Mouse (Mus musculus) small intestine, adult 2 months (tissue): Measurements from ENCODE around the gene Higd1a. TPM values are rescaled to one million over a fixed set of nuclear protein-coding genes. Genes with fewer than 3 reads are reported as not detected.

Source experiments
- H3K27ac ChIP-seq: fragments of 200-500 bp; 2 replicates; pipeline ENCODE4 v1.5.1; 2012; ENCODE audit warnings: low read depth, low read length, control low read depth, inconsistent platforms; ENCODE audit not compliant: insufficient read depth
- H3K27me3 ChIP-seq: fragments of 200-500 bp; 2 replicates; pipeline ENCODE4 v1.6.1; 2012; ENCODE audit warnings: mild to moderate bottlenecking, moderate library complexity, low read length, inconsistent platforms; ENCODE audit not compliant: control insufficient read depth, insufficient read depth
- H3K36me3 ChIP-seq: fragments of 200-500 bp; 2 replicates; pipeline ENCODE4 v1.6.1; 2012; ENCODE audit warnings: mild to moderate bottlenecking, low read length, control low read depth, inconsistent platforms; ENCODE audit not compliant: control insufficient read depth, insufficient read depth
- H3K4me1 ChIP-seq: fragments of 200-500 bp; 2 replicates; pipeline ENCODE4 v1.6.1; 2012; ENCODE audit warnings: low read length, inconsistent platforms, mixed read lengths; ENCODE audit not compliant: control insufficient read depth, insufficient read depth, insufficient read length
- H3K4me3 ChIP-seq: fragments of 200-500 bp; 2 replicates; pipeline ENCODE4 v1.5.1; 2012; ENCODE audit warnings: low read depth, mild to moderate bottlenecking, control low read depth, inconsistent platforms, low read length, moderate library complexity
- CTCF ChIP-seq: fragments of 200-500 bp; IDR thresholded peaks from 2 replicates; pipeline ENCODE4 v1.5.1; 2012; ENCODE audit warnings: low read depth, mild to moderate bottlenecking, control low read depth, inconsistent platforms, low read length, moderate library complexity, mixed read lengths; ENCODE audit not compliant: insufficient replicate concordance, insufficient read length; ENCODE audit errors: extremely low read depth
- POLR2A ChIP-seq: fragments of 200-500 bp; IDR thresholded peaks from 2 replicates; pipeline ENCODE4 v1.6.1; 2012; ENCODE audit warnings: low read depth, mild to moderate bottlenecking, control low read depth, inconsistent platforms, low read length, moderate library complexity
- WGBS: fragments of 180-500 bp; shearing (Covaris S2); methylation state at CpG from one replicate; pipeline ENCODE4 v1.1.7; 2018; 5-methylcytosine and 5-hydroxymethylcytosine counted together
- polyA plus RNA-seq: library from polyadenylated mRNA; depleted of rRNA; stranded (reverse); fragments of >200 nt; gene quantifications from 2 replicates; pipeline ENCODE4 v1.2.3, GENCODE M21; 2012

Gene Higd1a
- polyA plus RNA-seq, 1 experiment, result 11.4 TPM

- no peak overlapping the region for H3K4me3 ChIP-seq
- H3K4me1 ChIP-seq, result no peaks in the 10 kb centered on the region
- no peaks in the 10 kb centered on the region for H3K27me3 ChIP-seq
- no peak overlapping the region for H3K27ac ChIP-seq
- H3K36me3 ChIP-seq, result no peaks in the 10 kb centered on the region
- TF ChIP-seq POLR2A (no peak), CTCF (no peak)
- 72% methylated on average over 5 of the region's 5 CpGs for WGBS
Observed at GRCm38 (mm10) chr9:121901710-121902700, 43.8 kb upstream of the Higd1a start.

DNA sequence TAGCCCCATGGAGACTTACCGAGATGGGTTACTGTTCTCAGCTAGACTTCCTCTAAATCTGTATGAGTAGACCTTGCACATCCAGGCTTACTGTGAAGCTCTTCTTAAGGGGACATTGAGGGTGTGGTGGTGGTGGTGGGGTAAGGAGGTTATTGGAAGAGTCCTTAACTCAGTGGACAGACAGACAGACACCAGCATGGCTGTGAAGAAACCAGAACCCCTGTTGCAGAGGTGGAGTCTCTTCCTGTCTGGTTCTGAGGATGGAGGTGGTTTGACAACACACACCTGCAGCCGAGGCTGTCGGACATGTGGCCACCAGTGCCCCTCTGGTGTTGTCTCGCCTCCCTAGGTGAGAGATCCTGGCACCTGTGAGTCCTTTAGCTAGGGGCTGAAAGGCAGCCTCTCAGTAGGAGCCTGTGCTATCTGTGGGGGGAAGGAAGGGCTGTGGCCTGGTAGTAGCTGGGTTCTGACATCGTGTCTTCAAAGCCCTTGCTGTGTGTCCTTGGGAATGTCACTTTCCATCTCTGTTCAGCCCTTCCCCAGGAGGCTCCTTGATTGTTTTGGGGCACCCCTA lies 42.2 kb upstream of the Higd1a start:
- WGBS, result 81% methylated on average over 5 of the region's 5 CpGs
- no peaks in the 10 kb centered on the region for H3K4me1 ChIP-seq
- H3K27me3 ChIP-seq, result no peaks in the 10 kb centered on the region
- no peak overlapping the region for H3K4me3 ChIP-seq
- TF ChIP-seq POLR2A, result no peak
- TF ChIP-seq CTCF, result no peak
- no peak overlapping the region for H3K27ac ChIP-seq
- H3K36me3 ChIP-seq, result no peaks in the 10 kb centered on the region

DNA sequence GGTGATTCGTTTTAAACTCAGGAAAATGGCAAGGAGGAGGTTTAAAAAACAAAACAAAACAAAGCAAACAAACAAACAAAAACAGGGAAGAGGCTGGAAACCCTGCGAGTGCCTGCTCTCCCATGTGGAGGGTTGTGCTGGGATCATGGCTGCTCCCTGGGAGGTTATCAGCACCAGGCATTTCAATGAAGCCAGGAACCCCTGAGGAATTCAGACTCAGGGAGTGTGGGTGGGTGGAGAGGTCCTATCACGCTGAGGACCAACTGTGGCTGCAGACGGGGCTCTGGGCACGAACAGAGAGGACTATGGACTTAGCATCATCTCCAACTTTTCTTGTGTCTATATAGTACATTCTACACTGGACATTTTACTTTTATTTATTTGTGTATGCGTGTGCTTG lies 41.1 kb upstream of the Higd1a start:
- Histone ChIP-seq H3K36me3 (no peaks in the 10 kb centered on the region), H3K4me1 (no peaks in the 10 kb centered on the region), H3K4me3 (no peak overlapping the region), H3K27ac (no peak overlapping the region), H3K27me3 (no peaks in the 10 kb centered on the region)
- TF ChIP-seq POLR2A (no peak), CTCF (no peak)
- WGBS, result 42% methylated on average over 6 of the region's 6 CpGs

GRCm38 (mm10) chr9:121898245-121898644 lies 40.1 kb upstream of the Higd1a start, which contains the start of gene Ackr2:
Gene Ackr2, plus strand, starts transcription at chr9:121898355.
- no peak for TF ChIP-seq POLR2A
- no peak for TF ChIP-seq CTCF
- Histone ChIP-seq H3K36me3 (no peaks in the 10 kb centered on the region), H3K4me3 (no peak within 1 kb of the TSS), H3K4me1 (no peaks in the 10 kb centered on the region), H3K27ac (peak within 1 kb of the TSS; percentile 40), H3K27me3 (no peaks in the 10 kb centered on the region)
- 73% methylated on average over 9 of the region's 9 CpGs for WGBS

DNA sequence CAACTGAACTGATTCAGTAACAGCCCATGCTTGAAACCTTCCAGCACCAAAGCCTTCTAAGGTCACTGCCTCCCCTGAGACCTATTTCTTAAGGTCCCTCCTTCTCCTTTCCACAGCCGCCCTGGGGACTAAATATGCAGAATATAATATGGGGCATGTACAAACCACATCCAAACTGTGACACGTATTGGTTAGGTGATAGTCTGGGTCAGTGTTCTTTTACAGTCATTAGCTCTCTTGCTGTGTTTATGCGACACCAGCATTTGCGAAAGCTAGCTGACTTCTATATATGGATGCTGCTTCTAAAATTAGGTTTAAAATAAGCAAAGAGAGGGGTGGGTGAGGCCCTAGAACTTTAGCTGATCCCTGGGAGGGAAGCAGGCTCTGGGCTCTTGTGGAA lies 38.7 kb upstream of the Higd1a start:
- H3K27ac ChIP-seq, result peak overlapping the region; percentile 40; the same call in 1 of the 2 replicates
- H3K4me1 ChIP-seq, result no peaks in the 10 kb centered on the region
- H3K4me3 ChIP-seq, result no peak overlapping the region
- no peaks in the 10 kb centered on the region for H3K27me3 ChIP-seq
- TF ChIP-seq POLR2A, result no peak
- no peak for TF ChIP-seq CTCF
- WGBS, result 64% methylated on average over 4 of the region's 4 CpGs
- no peaks in the 10 kb centered on the region for H3K36me3 ChIP-seq

- Histone ChIP-seq H3K4me1 (no peaks in the 10 kb centered on the region; the same call in 1 of the 2 replicates), H3K27me3 (no peaks in the 10 kb centered on the region), H3K4me3 (no peak overlapping the region), H3K27ac (no peak overlapping the region), H3K36me3 (no peaks in the 10 kb centered on the region)
- 60% methylated on average over 7 of the region's 7 CpGs for WGBS
- TF ChIP-seq CTCF, result no peak
- no peak for TF ChIP-seq POLR2A
Observed at GRCm38 (mm10) chr9:121895392-121895993, 37.3 kb upstream of the Higd1a start.

GRCm38 (mm10) chr9:121894447-121894846 lies 36.3 kb upstream of the Higd1a start:
- WGBS, result 84% methylated on average over 7 of the region's 7 CpGs
- no peak overlapping the region for H3K27ac ChIP-seq
- no peak overlapping the region for H3K4me3 ChIP-seq
- H3K27me3 ChIP-seq, result no peaks in the 10 kb centered on the region
- no peaks in the 10 kb centered on the region; the same call in 1 of the 2 replicates for H3K4me1 ChIP-seq
- H3K36me3 ChIP-seq, result no peaks in the 10 kb centered on the region
- no peak for TF ChIP-seq CTCF
- no peak for TF ChIP-seq POLR2A
